Mouse (Mus musculus): ENCODE data around the gene Gpr65. TPM values are rescaled to one million over a fixed set of nuclear protein-coding genes. Genes with fewer than 3 reads are reported as not detected.
A peak's percentile ranks its signal among the peaks of the same experiment; 100 is the strongest.

Gene Gpr65
- total RNA-seq, 2 experiments from 2014 or later = 0.89 to 1.2 TPM

DNA sequence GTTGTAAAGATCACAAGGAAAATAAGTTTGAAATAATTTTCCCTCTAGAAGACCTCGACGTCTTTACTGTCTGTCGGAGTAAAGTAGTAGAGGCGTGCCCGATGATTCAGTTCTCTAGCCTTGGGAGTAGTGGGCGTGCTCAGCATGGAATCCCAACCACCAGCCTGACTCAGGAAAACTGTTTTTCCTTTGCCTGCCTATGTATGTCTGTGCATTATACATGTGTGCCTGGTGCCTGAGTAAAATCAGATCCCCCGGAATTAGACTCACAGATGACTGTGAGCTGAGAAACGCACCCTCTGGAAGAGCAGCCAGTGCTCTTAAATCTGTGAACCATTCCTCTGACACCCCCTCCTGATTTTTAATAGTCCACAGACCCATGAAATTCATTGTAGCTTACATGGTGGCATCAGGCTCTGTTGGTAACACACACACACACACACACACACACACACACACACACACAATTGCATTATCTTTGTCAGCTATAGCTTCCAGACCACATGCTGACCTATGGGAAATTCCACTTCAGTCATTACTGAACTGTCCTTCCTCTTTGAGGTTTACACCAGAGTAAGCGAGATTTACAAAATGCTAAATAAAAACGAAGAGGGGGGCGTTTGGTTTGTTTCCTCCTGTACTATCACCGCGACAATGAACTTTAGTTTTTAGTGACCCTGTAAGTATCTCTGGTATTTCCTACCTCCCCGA is 14.5 kb downstream of the Gpr65 start:
- DNase-seq = no peak

DNA sequence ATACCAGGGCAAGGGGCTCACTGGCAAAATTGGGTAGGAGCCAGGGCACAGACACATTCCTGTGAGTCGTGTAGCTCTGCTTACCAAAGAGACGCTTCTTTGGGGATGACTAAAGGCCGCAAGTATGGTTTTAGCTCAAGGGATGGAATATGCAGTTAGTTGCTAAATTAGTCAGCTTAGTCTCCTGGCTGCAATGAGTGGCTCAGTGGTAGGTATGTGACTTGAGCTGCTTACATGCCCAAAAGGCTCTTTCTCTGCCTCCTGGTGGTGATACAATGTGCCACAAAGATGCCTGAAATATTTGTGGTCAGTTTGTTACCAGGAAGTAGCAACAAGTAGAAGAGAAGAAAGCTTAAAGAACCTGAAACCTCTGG is 15.0 kb downstream of the Gpr65 start:
- no peak for DNase-seq

DNA sequence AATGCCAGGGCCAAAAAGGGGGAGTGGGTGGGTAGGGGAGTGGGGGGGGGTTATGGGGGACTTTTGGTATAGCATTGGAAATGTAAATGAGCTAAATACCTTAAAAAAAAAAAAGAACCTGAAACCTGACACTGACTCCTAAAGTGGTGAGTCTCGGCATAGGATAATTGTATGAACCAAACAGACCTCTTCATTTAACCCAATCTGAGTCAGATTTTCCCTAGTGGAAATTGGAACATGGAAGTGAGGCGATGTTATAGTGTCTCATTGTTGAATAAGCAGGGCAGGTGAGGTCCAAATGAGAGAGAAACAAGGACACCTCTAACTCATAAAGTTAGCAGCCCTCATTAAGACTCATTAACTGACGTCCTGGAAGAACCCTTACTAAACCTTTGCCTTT is 16.0 kb downstream of the Gpr65 start:
- no peak for DNase-seq

DNA sequence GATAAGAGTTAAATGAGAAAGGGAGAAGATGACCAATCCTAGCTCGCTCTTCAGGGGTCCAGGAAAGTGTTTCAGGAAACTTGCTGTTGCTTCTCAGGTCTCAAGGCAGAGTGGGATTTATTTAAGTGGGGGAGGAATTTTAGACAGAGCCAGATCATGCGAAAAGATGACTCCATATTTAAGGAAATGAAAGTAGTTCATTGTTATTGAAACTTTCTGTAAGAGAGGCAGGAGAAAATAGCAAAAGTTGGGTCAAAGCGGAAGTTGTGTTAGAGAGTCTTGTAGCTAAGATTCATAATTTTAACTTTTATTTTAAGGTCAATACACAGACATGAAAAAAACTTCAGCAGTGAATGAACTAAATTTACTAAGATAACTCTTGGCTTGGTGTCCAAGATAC is 22.0 kb downstream of the Gpr65 start:
- no peak for DNase-seq

DNA sequence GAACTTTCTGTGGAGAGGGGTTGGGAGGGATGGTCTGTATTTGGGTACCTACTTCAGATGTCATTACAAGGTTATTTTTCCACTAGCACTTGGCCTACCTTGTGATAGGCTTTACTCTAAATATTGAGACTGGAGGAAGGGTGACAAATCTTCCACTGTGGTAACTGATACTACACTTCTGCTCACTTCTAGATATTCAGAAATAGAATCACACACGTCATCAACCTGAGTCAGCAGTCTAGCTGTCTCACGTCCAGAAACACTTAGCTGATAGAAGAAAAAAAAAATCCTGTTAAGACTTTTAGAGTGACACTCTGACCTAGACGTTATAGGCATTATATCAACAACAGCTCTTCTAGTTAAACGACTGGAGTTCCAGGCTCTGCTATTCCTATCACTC is 23.8 kb downstream of the Gpr65 start:
- DNase-seq = peak; percentile 23 to 29

DNA sequence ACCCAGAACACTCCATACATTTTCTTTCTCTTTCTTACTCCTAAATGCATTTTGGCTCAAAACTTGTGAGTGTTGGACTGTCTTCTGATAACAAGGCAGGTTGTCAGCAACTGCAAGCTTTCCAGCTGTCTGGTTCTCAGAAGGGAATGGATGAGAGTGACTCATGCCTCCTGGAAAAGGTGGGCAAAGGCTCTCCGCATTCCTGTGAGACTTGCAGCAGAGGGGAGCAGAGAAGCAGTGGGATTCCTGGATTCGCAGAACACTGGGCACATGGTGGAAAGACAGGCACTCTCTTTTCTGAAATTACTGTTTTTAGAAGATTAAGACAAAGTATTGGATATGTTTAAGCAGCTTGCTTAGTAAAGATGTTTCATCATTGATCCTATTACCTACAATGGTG is 25.8 kb downstream of the Gpr65 start:
- DNase-seq = no peak

DNA sequence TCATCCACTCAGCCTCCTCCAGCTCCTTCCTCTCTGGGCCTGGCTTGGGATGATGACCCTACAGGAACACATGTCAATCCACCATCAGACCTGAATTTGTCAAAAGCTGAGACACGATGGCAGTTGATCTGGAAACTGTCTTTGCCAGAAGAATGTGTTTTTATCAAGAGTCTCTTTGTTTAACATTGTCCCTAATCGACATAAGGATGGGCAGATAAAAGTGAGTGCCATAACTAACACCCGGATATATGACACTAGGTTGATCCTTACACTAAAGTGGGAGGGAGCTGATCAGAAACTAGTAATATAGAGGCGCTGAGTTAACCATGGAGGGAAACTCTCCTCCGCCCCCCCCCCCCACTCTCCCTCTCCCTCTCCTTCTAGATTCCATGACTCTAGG is 33.5 kb downstream of the Gpr65 start:
- no peak for DNase-seq

DNA sequence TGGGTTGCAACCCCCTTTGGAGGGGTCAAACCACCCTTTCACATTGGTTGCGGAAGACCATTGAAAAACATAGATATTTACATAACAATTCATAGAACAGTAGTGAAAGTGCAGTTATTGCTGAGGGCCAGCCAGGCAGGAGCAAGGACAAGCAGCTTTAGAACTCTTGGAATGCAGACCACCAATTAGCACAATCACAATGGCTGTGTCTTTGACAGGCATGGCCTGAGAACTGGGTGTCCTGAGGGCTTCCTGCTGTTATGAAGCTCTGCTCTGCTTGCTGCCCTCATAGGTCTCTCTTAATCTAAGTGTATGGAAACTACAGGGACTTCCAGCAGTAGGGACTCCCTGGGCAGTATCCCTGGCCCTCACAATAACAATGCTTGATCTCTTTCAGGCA is 34.6 kb downstream of the Gpr65 start:
- no peak for DNase-seq

DNA sequence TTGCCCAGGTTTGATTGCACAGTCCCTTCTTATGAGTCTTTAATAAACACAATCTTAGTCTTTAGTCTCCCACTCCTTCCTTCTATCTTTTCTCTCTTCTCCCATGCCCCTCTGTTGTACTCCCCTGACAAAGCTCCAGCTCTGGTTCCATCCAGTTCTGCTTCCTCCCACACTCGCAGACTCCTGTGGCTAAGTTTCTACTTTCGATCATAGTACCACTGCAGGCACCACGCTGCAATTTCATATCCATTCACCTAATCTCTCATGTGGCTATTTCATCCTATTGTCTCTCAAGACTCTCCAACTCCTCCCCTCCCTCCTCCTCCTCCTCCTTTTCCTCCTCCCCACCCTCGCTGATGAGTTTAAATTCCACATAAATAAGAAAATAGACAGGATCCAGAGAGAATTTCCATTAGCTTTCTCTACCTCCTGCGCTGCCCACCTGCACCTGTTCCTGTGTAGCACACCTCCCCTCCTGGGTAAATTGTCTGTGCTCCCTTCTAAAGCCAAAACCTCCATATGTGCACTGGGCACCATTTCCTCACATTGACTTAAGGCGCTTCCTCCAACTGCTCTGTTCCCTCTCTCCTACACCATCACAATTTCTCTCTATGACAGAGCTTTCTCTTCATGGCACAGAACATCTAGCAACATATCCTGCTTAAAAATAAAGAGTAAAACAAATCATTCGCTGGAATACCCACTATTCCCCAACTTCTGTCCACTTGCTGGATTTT is 38.9 kb downstream of the Gpr65 start:
- no peak for DNase-seq

DNA sequence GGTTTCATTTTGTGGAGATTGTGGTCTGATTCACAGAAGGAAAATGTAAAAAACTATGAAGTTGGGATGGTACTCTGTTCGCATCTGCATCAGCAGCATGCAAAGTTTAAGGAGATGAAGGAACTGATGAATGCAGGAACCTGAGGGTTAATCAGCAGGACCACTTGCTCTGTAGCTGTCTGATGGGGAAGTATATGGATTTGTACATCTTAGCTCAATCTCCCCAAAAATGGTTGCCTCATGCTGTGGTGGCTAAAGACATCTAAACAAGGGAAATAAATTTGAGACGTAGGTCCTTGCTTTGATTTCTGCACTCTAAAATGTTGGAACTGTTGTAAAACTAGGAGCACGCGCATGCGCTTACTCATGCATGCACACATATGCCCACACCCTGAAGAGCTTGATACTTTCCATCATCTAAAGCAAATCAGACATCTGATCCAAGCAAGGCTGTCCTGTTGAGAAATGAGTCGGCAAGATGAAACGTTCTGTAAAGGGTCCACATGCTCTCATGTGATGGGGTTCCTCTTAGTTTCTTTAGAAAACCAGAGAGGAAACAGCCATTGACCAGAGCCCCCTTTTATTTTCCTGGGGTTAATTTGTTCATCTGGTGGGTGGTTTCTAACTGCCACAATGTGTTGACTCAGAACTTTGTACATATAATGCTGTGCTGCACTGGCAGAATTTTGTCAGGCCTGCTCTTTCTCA is 43.1 kb downstream of the Gpr65 start:
- no peak for DNase-seq

DNA sequence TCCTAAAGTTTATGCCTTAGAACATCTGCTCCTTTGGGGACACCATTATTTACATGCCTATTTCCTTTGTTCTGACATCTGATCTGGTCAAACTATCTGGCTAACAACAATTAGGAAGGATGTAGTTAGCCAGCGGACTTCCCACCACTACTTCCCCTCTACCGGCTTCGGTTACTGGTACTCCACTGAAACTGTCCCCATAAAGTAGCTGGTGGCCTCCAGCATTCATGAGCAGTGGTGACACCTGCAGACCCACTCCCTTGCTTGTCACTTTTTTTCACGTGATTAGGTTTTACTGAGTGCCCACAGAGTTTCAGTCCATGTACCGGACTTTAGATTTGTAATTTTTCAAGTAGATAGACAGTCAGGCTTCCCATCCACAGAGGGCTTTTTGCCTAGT is 47.5 kb downstream of the Gpr65 start:
- DNase-seq = peak in 1 of 2 experiments; percentile 5

DNA sequence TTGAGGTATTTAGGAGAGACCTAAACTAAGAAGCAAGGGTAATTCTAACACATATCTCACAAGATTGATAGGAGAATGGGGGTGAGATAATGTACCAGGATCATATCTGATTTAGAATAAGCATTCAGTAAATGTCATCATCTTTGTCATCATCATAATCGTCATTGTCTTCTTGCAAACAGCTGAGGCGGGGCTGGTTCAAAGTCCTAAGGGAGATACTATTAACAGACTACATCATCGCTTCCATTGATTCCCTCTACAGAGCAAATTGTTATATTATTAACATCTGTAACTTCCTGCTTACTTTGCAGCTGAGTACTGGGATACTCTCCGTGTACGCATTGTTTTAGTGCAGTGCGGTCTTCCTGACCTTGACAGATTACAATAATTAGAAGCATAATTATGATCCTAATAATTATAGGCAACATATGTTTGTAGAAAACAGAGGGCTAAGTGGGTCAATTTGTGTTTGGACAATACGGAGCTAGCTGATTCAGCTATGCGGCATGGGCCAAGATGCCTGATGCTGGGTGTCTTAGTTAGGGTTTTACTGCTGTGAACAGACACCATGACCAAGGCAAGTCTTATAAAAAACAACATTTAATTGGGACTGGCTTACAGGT is 49.4 kb downstream of the Gpr65 start:
- no peak for DNase-seq

DNA sequence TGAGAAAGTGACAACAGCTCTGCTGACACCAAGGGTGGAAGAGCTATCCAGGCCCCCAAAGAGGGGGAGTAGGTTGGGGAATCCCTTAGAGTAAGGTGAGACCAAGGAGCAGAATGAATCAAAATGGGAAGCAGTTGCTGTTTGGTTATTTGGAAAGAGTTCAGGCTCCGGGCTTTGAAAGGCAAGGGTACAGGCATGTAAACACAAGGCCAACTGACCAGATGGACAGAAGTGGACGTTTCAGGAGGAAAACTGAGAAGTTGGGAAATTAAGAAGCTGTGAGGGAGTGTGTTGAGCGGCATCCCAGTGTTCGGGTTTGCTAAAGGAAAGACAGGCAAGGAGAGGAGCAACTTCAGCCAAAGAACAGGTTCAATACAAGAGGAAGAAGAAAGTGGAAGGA is 54.0 kb downstream of the Gpr65 start:
- no peak for DNase-seq

DNA sequence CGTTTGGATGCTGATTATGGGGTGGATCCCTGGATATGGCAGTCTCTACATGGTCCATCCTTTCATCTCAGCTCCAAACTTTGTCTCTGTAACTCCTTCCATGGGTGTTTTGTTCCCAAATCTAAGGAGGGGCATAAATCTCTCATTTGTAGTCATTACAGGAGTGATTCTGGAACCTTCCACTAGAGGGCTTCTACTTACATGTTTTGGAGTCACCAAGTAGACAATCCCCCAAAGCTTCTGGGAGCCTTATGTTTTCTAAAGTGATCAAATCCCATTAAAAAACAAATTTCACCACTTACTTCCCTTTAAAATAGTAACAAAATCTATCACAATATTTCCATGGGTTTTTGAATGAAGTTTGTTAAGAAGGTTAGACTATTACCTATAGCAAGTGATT is 55.7 kb downstream of the Gpr65 start:
- peak in 1 of 2 experiments; percentile 8 for DNase-seq

Other genes starting within 250 kb of the Gpr65 start
- gene Galc, start 9.2 kb upstream of the Gpr65 start, total RNA-seq (2021) = 1 to 10 TPM; 7.7 to 8.8 TPM